Mouse (Mus musculus): ENCODE data around the gene Ttc28. TPM values are rescaled to one million over a fixed set of nuclear protein-coding genes. Genes with fewer than 3 reads are reported as not detected.

Gene Ttc28
- total and polyA plus RNA-seq, 3 experiments: 0.21 to 0.89 (median 0.28) TPM

GRCm38 (mm10) chr5:111048036-111048435 is 168.4 kb downstream of the Ttc28 start:
- Histone ChIP-seq H3K27ac (ENCODE audit: insufficient read depth, low read depth) (no peak overlapping the region), H3K36me3 (replicated peaks in 1 of 2; ENCODE audit: control insufficient read depth in 1 of 2, insufficient read depth in 1 of 2, low read length in 1 of 2) (no peaks in the 10 kb centered on the region), H3K4me2 (ENCODE audit: insufficient read depth, low read depth, poor library complexity, severe bottlenecking) (no peak overlapping the region), H3K9me3 (replicated peaks; ENCODE audit: low read length) (no peaks in the 10 kb centered on the region), H3K4me3 (replicated peaks in 1 of 3; ENCODE audit: low read depth in 2 of 3, low read length in 2 of 3, poor library complexity in 1 of 3) (no peak overlapping the region), H3K27me3 (replicated peaks) (no peaks in the 10 kb centered on the region), H3K4me1 (ENCODE audit: control insufficient read depth in 1 of 2, insufficient read depth in 2 of 2) (peaks cover 0 to 21% of the 10 kb centered on the region in 2 experiments; a peak in 3 of 4 replicates), H3K79me2 (replicated peaks; ENCODE audit: control insufficient read depth, extremely low read depth, insufficient read depth, poor library complexity, severe bottlenecking) (no peaks in the 10 kb centered on the region), H3K9ac (ENCODE audit: insufficient read depth, low read depth) (no peak overlapping the region)
- TF ChIP-seq RCOR1 (conservative IDR thresholded peaks at IDR 0.05; ENCODE audit: low read depth, low read length) (no peak), USF2 (conservative IDR thresholded peaks at IDR 0.05; ENCODE audit: low read depth, low read length) (no peak), ETS1 (conservative IDR thresholded peaks at IDR 0.05; ENCODE audit: low read depth, low read length) (no peak), TCF12 (IDR thresholded peaks at IDR 0.05; ENCODE audit: low read depth, low read length) (no peak), JUND (conservative IDR thresholded peaks at IDR 0.05; ENCODE audit: low read depth, low read length) (no peak), BHLHE40 (IDR thresholded peaks at IDR 0.05; ENCODE audit: low read depth, low read length) (no peak), CHD1 (IDR thresholded peaks at IDR 0.05; ENCODE audit: low read depth, low read length) (no peak), E2F4 (IDR thresholded peaks at IDR 0.05; ENCODE audit: insufficient replicate concordance, low read depth, low read length) (no peak), ZMIZ1 (IDR thresholded peaks at IDR 0.05; ENCODE audit: low read depth, low read length) (no peak), EP300 (IDR thresholded peaks at IDR 0.05; ENCODE audit: low read length) (no peak), JUN (IDR thresholded peaks at IDR 0.05; ENCODE audit: insufficient read depth, low read depth, low read length) (no peak), MXI1 (IDR thresholded peaks at IDR 0.05; ENCODE audit: low read depth, low read length) (no peak), MAFK (IDR thresholded peaks at IDR 0.05; ENCODE audit: insufficient replicate concordance, low read length) (no peak), ZC3H11A (IDR thresholded peaks at IDR 0.05; ENCODE audit: low read depth, low read length) (no peak), SMC3 (IDR thresholded peaks at IDR 0.05; ENCODE audit: low read depth, low read length) (no peak), UBTF (IDR thresholded peaks at IDR 0.05; ENCODE audit: low read depth, low read length) (no peak), TBP (conservative IDR thresholded peaks at IDR 0.05; ENCODE audit: low read depth, low read length) (no peak)
- dilution Hi-C loops (cut with MboI; ENCODE audit: extremely low pct_ligation_motif_present, extremely low pct_unique_long_range_greater_than_20kb, low sequenced_read_pairs): no loop called here
- DNase-seq (ENCODE audit: extremely low read depth): no peak
- in situ Hi-C loops (cut with MboI; ENCODE audit: low pct_ligation_motif_present, low pct_unique_long_range_greater_than_20kb, low sequenced_read_pairs): no loop called here

GRCm38 (mm10) chr5:111049584-111049983 is 170.0 kb downstream of the Ttc28 start:
- Histone ChIP-seq H3K4me1 (ENCODE audit: control insufficient read depth in 1 of 2, insufficient read depth in 2 of 2) (peaks cover 0 to 21% of the 10 kb centered on the region in 2 experiments; a peak in 3 of 4 replicates), H3K4me2 (ENCODE audit: insufficient read depth, low read depth, poor library complexity, severe bottlenecking) (no peak overlapping the region), H3K9ac (ENCODE audit: insufficient read depth, low read depth) (no peak overlapping the region), H3K27ac (ENCODE audit: insufficient read depth, low read depth) (no peak overlapping the region), H3K27me3 (replicated peaks) (no peaks in the 10 kb centered on the region), H3K9me3 (replicated peaks; ENCODE audit: low read length) (no peaks in the 10 kb centered on the region), H3K79me2 (replicated peaks; ENCODE audit: control insufficient read depth, extremely low read depth, insufficient read depth, poor library complexity, severe bottlenecking) (no peaks in the 10 kb centered on the region), H3K4me3 (replicated peaks in 1 of 3; ENCODE audit: low read depth in 2 of 3, low read length in 2 of 3, poor library complexity in 1 of 3) (no peak overlapping the region), H3K36me3 (replicated peaks in 1 of 2; ENCODE audit: control insufficient read depth in 1 of 2, insufficient read depth in 1 of 2, low read length in 1 of 2) (no peaks in the 10 kb centered on the region)
- no peak for TF ChIP-seq GABPA (IDR thresholded peaks at IDR 0.05; ENCODE audit: insufficient replicate concordance, low read depth, low read length)
- TF ChIP-seq MAFK (IDR thresholded peaks at IDR 0.05; ENCODE audit: insufficient replicate concordance, low read length): no peak
- TF ChIP-seq SMC3 (IDR thresholded peaks at IDR 0.05; ENCODE audit: low read depth, low read length): no peak
- no peak for TF ChIP-seq MAZ (IDR thresholded peaks at IDR 0.05; ENCODE audit: low read depth, low read length)
- no peak for TF ChIP-seq HCFC1 (IDR thresholded peaks at IDR 0.05; ENCODE audit: low read depth, low read length)
- TF ChIP-seq ZC3H11A (IDR thresholded peaks at IDR 0.05; ENCODE audit: low read depth, low read length): no peak
- no peak for TF ChIP-seq TBP (conservative IDR thresholded peaks at IDR 0.05; ENCODE audit: low read depth, low read length)
- no peak for TF ChIP-seq ETS1 (conservative IDR thresholded peaks at IDR 0.05; ENCODE audit: low read depth, low read length)
- TF ChIP-seq MXI1 (IDR thresholded peaks at IDR 0.05; ENCODE audit: low read depth, low read length): no peak
- no peak for TF ChIP-seq E2F4 (IDR thresholded peaks at IDR 0.05; ENCODE audit: insufficient replicate concordance, low read depth, low read length)
- no peak for TF ChIP-seq EP300 (IDR thresholded peaks at IDR 0.05; ENCODE audit: low read length)
- no peak for TF ChIP-seq ELF1 (IDR thresholded peaks at IDR 0.05; ENCODE audit: low read depth, low read length)
- no peak for TF ChIP-seq KAT2A (IDR thresholded peaks at IDR 0.05; ENCODE audit: insufficient replicate concordance, low read length)
- no peak for TF ChIP-seq IRF4 (IDR thresholded peaks at IDR 0.05; ENCODE audit: low read depth, low read length)
- DNase-seq (ENCODE audit: extremely low read depth): peak; percentile 13
- dilution Hi-C loops (cut with MboI; ENCODE audit: extremely low pct_ligation_motif_present, extremely low pct_unique_long_range_greater_than_20kb, low sequenced_read_pairs): no loop called here
- in situ Hi-C loops (cut with MboI; ENCODE audit: low pct_ligation_motif_present, low pct_unique_long_range_greater_than_20kb, low sequenced_read_pairs): no loop called here

Data from CH12.LX (cell line).